Mouse (Mus musculus) kidney, adult 2 months (tissue): ENCODE measurements around the gene Ago1.

ENCODE experiments used
- CTCF ChIP-seq: fragments of 200-500 bp; conservative IDR thresholded peaks from 2 replicates; pipeline ENCODE4 v1.5.1; 2011; ENCODE audit warnings: low read depth, mild to moderate bottlenecking, control low read depth, low read length, moderate library complexity, mixed read lengths; ENCODE audit not compliant: insufficient read depth, insufficient read length
- POLR2A ChIP-seq: fragments of 200-500 bp; IDR thresholded peaks from one replicate; pipeline ENCODE4 v1.6.1; 2011; ENCODE audit warnings: low read depth, low read length, control low read depth

- TF ChIP-seq CTCF (no peak), POLR2A (no peak)
Measured at GRCm38 (mm10) chr4:126489811-126490210, 21.4 kb upstream of the Ago1 start.
